Mouse (Mus musculus) spleen, postnatal 4 days (tissue): ENCODE results near the gene Fam81a.

Source experiments
- DNase-seq, 2 experiments: peaks; one replicate each; pipeline ENCODE4 v3.0.0; 2022; ENCODE audit warnings: low spot score in 2 of 2

Gene Fam81a

GRCm38 (mm10) chr9:70109279-70109678, 33.1 kb downstream of the Fam81a start:
- peak; percentile 63 to 90 for DNase-seq

- DNase-seq: no peak
These were observed 34.2 kb downstream of the Fam81a start for GRCm38 (mm10) chr9:70108151-70108550.

GRCm38 (mm10) chr9:70105573-70105972, 36.8 kb downstream of the Fam81a start:
- no peak for DNase-seq

- no peak for DNase-seq
These were observed 39.3 kb downstream of the Fam81a start for GRCm38 (mm10) chr9:70103106-70103505.

GRCm38 (mm10) chr9:70097542-70097941, 44.8 kb downstream of the Fam81a start:
- DNase-seq: no peak

- no peak for DNase-seq
These were observed 47.3 kb downstream of the Fam81a start for GRCm38 (mm10) chr9:70095016-70095415.

- DNase-seq: no peak
These were observed 51.8 kb downstream of the Fam81a start for GRCm38 (mm10) chr9:70090541-70090940.

- DNase-seq: no peak
These were observed 53.6 kb downstream of the Fam81a start for GRCm38 (mm10) chr9:70088786-70089096.

- DNase-seq: no peak
These were observed 54.1 kb downstream of the Fam81a start for GRCm38 (mm10) chr9:70088041-70088785.

- DNase-seq: no peak
These were observed 55.0 kb downstream of the Fam81a start for GRCm38 (mm10) chr9:70087379-70087778.

GRCm38 (mm10) chr9:70086091-70086490, 56.3 kb downstream of the Fam81a start:
- DNase-seq: no peak

GRCm38 (mm10) chr9:70084107-70084506, 58.3 kb downstream of the Fam81a start:
- DNase-seq: peak; percentile 22 to 69

- DNase-seq: no peak
These were observed 59.8 kb downstream of the Fam81a start for GRCm38 (mm10) chr9:70082357-70083204.

GRCm38 (mm10) chr9:70081767-70082166, 60.6 kb downstream of the Fam81a start:
- DNase-seq: no peak

- no peak for DNase-seq
These were observed 61.4 kb downstream of the Fam81a start for GRCm38 (mm10) chr9:70080976-70081375.

GRCm38 (mm10) chr9:70080027-70080800, 62.1 kb downstream of the Fam81a start:
- DNase-seq: peak in 1 of 2 experiments; percentile 21

GRCm38 (mm10) chr9:70078034-70078433, 64.3 kb downstream of the Fam81a start:
- no peak for DNase-seq

GRCm38 (mm10) chr9:70077170-70077569, 65.2 kb downstream of the Fam81a start:
- no peak for DNase-seq

GRCm38 (mm10) chr9:70072387-70072786, 70.0 kb downstream of the Fam81a start:
- no peak for DNase-seq

GRCm38 (mm10) chr9:70069961-70070435, 72.4 kb downstream of the Fam81a start:
- no peak for DNase-seq

- no peak for DNase-seq
These were observed 74.9 kb downstream of the Fam81a start for GRCm38 (mm10) chr9:70067497-70067896.

- DNase-seq: no peak
These were observed 80.3 kb downstream of the Fam81a start for GRCm38 (mm10) chr9:70062012-70062411.
